Mouse (Mus musculus) adrenal gland, postnatal 4 days (tissue): ENCODE results near the gene Klhdc7b. TPM values are rescaled to one million over a fixed set of nuclear protein-coding genes. Genes with fewer than 3 reads are reported as not detected.
"Not testable (repeated sequence)": the region's sequence is repeated elsewhere in the genome, so short reads cannot be mapped to it uniquely, and the experiment has no call there.

ENCODE experiments used
- DNase-seq, 2 experiments: peaks; one replicate each; pipeline ENCODE4 v3.0.0; 2021 to 2022; ENCODE audit warnings: low spot score in 2 of 2, mixed read lengths in 2 of 2
- total RNA-seq, 2 experiments: library from RNA; stranded (reverse); gene quantifications; 2 replicates each; pipeline ENCODE4 v1.2.3; 2021

The Klhdc7b gene
- total RNA-seq, 2 experiments from 2014 or later, result not detected

DNA sequence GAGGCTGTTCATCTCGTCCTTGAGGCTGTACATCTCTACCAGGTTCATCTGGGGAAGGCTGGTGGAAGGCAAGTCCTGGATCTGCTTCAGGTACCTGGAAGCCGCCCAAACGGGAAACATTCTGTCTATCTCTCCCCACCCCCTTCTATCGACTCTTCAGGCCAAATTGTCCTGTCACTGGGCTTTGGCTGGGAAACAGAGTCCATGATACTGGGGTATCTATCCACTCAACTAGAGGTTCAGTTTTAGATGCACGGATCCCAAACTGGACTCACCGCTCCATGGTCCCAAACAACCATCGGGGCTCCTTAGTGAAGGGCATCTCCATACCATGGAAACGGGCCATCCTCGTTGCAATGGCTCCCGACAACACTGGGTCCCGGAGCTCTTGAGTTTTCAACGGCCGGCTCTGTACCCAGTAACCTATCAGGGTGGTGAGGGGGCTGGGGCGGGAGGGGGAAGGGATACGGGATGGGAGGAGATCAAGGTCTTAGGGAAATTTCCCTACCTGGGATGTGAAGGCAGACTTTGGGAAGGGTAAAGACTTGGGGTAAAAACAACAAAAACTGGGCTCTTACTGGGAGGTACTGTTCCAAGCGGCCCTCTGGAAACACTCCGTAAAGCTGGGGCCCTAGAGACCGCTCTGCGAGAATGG is 43.5 kb downstream of the Klhdc7b start:
- no peak for DNase-seq

DNA sequence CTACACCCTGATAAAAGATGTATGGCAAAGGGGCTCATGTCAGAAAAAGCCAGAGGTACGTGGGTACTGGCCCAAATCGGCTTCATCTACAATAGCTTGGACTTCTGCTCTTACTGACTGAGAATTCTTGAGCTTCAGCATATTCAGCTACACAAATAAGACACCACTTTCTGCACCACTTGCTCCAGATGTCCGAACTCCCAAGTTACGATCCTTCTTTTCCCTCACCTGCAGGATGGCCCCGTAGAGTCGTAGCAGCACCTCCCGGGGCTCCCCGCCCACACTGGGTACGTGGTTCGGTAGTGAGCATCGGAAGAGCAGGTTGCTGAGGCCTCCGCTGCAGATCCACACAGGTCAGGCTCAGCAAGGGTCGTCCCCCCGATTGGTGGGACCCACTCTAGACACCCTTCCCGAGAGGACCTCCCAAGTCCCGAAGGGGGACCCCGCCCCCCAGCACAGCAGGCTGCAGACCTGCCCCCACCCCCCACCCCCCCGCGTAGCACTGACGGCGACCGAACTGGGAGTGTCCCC is 44.2 kb downstream of the Klhdc7b start:
- DNase-seq, result no peak

DNA sequence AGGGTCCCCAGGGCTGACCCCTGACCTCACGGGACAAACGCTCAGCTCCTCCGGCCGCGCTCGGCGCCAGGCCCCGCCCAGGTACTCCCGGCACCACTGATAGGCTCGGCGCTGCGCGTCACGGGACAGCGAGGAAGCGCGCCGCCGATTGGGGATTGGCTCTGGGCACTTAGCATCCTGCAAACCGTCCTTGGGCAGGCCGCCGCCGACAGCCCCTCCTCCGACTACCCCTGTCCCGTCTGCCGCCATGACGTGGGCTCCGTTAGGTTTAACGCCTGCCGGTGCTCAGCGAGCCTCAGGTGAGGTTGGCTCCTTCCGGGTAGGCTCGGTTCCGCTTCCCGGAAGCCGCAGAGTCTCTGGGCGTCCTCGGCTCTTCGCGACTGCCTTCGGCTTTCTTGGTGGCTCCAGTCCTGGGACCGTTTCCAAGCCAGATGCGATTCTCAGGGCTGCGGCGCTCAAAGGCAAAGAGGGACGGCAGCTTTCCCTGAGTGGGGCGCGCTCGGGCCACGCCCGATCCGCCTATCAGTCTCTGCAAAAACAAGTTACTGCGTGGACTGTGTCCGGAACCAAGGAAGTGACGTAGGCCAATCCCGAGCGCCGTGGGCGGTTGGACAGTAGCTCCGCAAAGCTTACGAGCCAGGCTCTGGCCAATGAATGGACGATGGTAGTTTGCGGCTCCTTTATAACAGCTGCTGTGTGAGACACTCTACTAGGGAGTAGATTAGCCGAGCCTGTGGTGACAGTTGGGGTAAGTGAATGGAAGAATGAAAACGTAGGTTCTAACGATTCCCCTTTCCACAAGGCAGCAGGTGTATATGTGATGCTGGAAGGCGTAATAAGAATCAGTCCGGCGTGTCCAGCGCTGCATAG is 44.9 kb downstream of the Klhdc7b start, which contains the start of the genes C730034F03Rik, Gm44502 and Chkb:
Gene C730034F03Rik, plus strand, starts transcription at position 238 of the 870 bp plus-strand sequence.
Gene Gm44502, minus strand, starts transcription at position 345 of the 870 bp plus-strand sequence.
Gene Chkb, minus strand, starts transcription at position 557 of the 870 bp plus-strand sequence.
- DNase-seq, result peak; percentile 76 to 80

DNA sequence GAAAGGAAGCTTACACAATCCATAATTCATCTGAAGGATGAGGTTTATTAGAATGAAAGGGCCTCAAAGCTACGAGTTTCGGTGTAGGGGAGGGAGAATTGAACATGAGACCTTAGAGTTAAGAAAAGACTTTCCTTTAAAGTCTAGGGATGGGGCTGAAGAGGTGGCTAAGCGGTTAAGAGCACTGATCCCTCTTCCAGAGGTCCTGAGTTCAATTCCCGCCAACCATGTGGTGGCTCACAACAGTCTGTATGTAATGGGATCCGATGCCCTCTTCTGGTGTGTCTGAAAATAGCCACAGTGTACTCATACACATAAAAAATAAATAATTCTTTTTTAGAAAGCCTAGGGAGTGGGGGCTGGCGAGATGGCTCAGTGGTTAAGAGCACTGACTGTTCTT is 45.6 kb downstream of the Klhdc7b start:
- no peak for DNase-seq

DNA sequence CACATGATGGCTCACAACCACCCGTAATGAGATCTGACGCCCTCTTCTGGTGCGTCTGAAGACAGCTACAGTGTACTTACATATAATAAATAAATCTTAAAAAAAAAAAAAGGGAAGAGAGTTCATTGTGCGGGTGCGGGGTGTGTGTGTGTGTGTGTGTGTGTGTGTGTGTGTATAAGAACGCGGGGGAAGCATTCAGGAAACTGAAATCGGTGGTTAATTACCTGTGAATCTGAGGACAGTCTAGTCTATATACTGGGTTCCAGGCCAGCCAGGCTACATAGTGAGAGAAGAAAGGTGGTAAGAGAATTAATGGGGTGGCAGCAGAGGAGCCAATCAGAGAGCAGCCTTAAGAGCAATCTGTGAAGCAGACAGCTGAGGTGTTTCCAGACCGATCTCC is 46.1 kb downstream of the Klhdc7b start:
- DNase-seq, result not testable (repeated sequence)

DNA sequence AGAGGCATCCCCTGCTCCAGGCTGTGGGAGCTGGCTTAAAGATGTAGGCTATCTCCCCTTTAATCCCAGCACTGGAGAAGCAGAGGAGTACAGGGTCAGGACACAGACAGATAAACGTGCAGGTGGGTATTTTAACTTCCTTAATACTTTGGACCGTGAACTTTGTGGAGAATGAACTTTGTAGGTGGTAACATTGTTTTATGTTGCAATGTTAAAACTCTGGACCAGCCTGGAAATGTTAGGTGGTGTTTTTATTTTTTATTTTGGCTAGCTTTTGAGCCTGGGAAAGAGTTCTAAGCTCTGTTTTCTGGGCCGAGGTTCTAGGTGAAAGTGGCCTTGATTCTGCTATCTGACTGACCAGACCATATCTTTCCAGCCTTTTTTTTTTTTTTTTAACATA is 46.6 kb downstream of the Klhdc7b start:
- DNase-seq, result no peak

DNA sequence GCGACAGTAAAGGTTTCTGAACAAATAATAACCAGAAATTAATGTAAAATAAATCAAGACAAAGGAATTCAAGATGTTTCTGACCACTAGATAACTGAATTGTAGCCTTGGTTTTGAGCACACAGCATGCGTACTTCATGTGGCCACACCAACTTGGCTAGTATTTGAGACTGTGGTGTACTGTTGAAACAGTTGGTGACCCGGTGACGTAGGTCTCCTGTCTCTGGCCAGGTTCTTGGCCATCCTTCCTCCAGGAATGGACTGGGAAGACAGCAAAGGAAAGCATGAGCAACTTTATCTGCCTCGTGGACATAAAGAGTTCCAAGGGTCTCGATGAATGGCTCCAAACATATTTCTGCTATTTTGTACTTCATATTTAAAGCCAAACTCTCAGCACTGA is 47.1 kb downstream of the Klhdc7b start:
- no peak for DNase-seq

DNA sequence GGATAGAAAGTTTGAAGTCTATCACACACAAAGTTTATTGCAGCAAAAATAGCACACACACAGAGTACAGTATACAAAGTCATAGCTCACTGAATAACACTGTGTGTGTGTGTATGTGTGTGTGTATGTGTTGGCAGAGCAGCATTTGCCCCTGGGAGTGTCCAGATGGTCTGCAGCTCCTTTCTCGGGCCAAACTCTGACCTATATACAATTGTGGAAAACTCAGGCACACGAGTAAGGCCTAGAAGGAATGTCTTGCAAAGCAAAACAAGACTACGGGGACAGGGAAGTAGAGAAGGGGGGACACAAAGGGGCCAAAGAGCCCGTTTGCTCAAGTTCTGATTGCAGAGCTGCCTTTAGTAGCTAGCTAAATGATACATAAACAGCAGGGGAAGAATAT is 48.2 kb downstream of the Klhdc7b start:
- no peak for DNase-seq

DNA sequence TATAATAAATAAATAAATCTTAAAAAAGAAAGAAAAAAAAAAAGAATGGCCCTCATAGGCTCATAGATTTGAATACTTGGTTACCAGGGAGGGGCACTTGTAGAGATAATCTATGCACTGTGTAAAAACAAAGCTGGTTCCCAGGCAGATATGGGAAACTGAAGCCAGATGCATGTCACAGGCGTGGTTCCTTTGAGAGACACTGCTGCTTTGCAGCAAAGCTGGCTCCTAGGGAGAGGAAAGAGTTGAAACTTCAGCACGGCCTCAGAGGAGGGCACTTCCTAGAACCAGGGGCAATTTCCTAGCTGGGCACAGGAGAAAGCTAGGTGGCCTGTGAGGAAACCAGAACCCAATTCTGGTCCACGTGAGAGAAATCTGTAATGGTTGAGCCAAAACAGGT is 49.4 kb downstream of the Klhdc7b start:
- DNase-seq, result no peak

DNA sequence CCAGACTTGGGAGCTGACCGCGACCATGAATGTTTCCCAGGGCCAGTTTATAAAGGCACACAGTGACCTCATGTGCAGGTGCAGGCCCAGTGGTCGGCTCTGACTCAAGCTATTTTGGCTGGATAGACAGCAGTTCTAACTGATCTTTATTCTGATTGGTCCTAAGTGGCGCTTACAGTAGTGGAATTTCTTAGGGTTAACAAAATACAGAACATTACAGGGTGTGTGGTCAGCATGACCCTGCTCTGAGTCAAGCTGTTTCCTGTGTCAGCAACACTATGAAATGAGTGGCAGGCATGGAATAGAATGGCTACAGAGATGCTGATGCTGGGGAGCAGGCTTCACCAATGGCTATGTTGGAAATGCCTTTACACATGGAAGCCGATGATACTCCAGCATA is 51.2 kb downstream of the Klhdc7b start:
- no peak for DNase-seq

Other genes with a start within 250 kb of the Klhdc7b start
- 10 to 100 TPM; 13.9 to 16.2 TPM for gene Mapk12, start 244.2 kb upstream of the Klhdc7b start, total RNA-seq
- 1 to 10 TPM; 6.9 to 8.6 TPM for gene Mapk11, start 235.3 kb upstream of the Klhdc7b start, total RNA-seq
- gene Plxnb2, start 204.1 kb upstream of the Klhdc7b start, total RNA-seq, result 100 to 1,000 TPM; 167 to 207 TPM
- gene Dennd6b, start 188.4 kb upstream of the Klhdc7b start, total RNA-seq, result 10 to 100 TPM; 11.5 to 13.0 TPM
- 10 to 100 TPM; 53.8 to 57.6 TPM for gene Ppp6r2, start 173.4 kb upstream of the Klhdc7b start, total RNA-seq
- 100 to 1,000 TPM; 108 to 111 TPM for gene Sbf1, start 69.6 kb upstream of the Klhdc7b start, total RNA-seq
- gene Adm2, start 62.2 kb upstream of the Klhdc7b start, total RNA-seq, result under 1 TPM in 1 of 2 experiments, not detected in 1; 0.53 TPM
- 10 to 100 TPM in 1 of 2 experiments, 1 to 10 TPM in 1; 6.0 to 90.1 TPM for gene Miox, start 50.5 kb upstream of the Klhdc7b start, total RNA-seq
- 10 to 100 TPM; 59.3 to 59.5 TPM for gene Lmf2, start 29.3 kb upstream of the Klhdc7b start, total RNA-seq
- 100 to 1,000 TPM; 126 to 133 TPM for gene Ncaph2, start 29.2 kb upstream of the Klhdc7b start, total RNA-seq
- 10 to 100 TPM; 20.2 to 22.5 TPM for gene Sco2, start 11.1 kb upstream of the Klhdc7b start, total RNA-seq
- gene Tymp, start 7.9 kb upstream of the Klhdc7b start, total RNA-seq, result 1 to 10 TPM in 1 of 2 experiments, under 1 TPM in 1; 0.87 to 1.9 TPM
- gene Odf3b, start 5.6 kb upstream of the Klhdc7b start, total RNA-seq, result 1 to 10 TPM in 1 of 2 experiments, under 1 TPM in 1; 0.34 to 1.5 TPM
- gene Syce3, start 25.6 kb downstream of the Klhdc7b start, total RNA-seq, result not detected
- 100 to 1,000 TPM in 1 of 2 experiments, 10 to 100 TPM in 1; 95.7 to 128 TPM for gene Cpt1b, start 40.9 kb downstream of the Klhdc7b start, total RNA-seq
- 1 to 10 TPM; 2.5 to 3.0 TPM for gene C730034F03Rik, start 44.7 kb downstream of the Klhdc7b start, total RNA-seq
- gene Gm44502, start 44.8 kb downstream of the Klhdc7b start, total RNA-seq, result 1 to 10 TPM in 1 of 2 experiments, under 1 TPM in 1; 0.84 to 1.9 TPM
- 10 to 100 TPM; 87.1 to 87.7 TPM for gene Chkb, start 45.0 kb downstream of the Klhdc7b start, total RNA-seq
- 10 to 100 TPM; 20.4 to 22.1 TPM for gene Mapk8ip2, start 69.0 kb downstream of the Klhdc7b start, total RNA-seq
- 10 to 100 TPM; 24.4 to 25.0 TPM for gene Arsa, start 92.5 kb downstream of the Klhdc7b start, total RNA-seq
- gene Shank3, start 114.7 kb downstream of the Klhdc7b start, total RNA-seq, result 10 to 100 TPM; 58.7 to 66.0 TPM
- 1 to 10 TPM; 1.9 to 2.8 TPM for gene Acr, start 183.4 kb downstream of the Klhdc7b start, total RNA-seq
- gene Rabl2, start 207.0 kb downstream of the Klhdc7b start, total RNA-seq, result 10 to 100 TPM; 17.3 to 18.3 TPM